Mouse (Mus musculus): ENCODE measurements at regions not wholly inside any gene's neighbourhood (a gene's known extent, or its start where the extent isn't known, plus 50 kb on each side); places are given as distances from the start of the nearest gene placed in this dataset.

DNA sequence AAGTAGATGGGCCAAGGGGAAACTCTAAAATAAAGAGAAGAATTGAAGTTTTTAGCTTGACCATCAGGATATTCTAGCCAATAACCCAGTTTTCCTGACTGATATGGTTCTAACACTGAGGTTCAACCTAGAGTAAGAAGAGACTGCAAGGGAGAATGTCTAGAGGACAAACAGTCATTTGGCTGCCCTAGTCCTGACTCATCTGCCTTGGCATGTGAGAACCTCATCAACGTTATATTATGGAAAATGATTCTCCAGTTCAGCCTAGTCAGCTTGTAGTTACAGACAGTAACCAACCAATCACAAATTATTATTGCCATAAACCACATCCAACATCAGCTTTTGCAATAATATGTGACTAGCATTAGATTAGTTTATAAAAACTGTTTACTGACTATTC is 254.2 kb downstream of the Papss1 start:
- H3K27me3 ChIP-seq (ENCODE audit: control insufficient read depth, insufficient read depth, low read length) = no peaks in the 10 kb centered on the region
- H3K4me3 ChIP-seq (replicated peaks; ENCODE audit: low read length) = no peak overlapping the region
- no peaks in the 10 kb centered on the region for H3K4me1 ChIP-seq (ENCODE audit: control insufficient read depth, insufficient read depth, low read length)
- no peak overlapping the region for H3K27ac ChIP-seq (ENCODE audit: low read length)
- no peaks in the 10 kb centered on the region for H3K36me3 ChIP-seq (ENCODE audit: control insufficient read depth, insufficient read depth, low read length)
- H3K4me2 ChIP-seq (ENCODE audit: low read depth, low read length) = no peak overlapping the region
- no peaks in the 10 kb centered on the region for H3K9me3 ChIP-seq (replicated peaks; ENCODE audit: control insufficient read depth, low read length)
- ATAC-seq (ENCODE audit: insufficient read depth, low FRiP score) = no peak
- 65% methylated on average over 1 of the region's 1 CpGs for WGBS
- no peak overlapping the region for H3K9ac ChIP-seq (ENCODE audit: low read length)

GRCm38 (mm10) chr3:131857442-131857841 is 227.7 kb upstream of the Dkk2 start:
- no peak overlapping the region for H3K9ac ChIP-seq (ENCODE audit: low read length)
- no peaks in the 10 kb centered on the region for H3K36me3 ChIP-seq (ENCODE audit: control insufficient read depth, insufficient read depth, low read length)
- H3K27ac ChIP-seq (ENCODE audit: low read length) = no peak overlapping the region
- H3K4me1 ChIP-seq (ENCODE audit: control insufficient read depth, insufficient read depth, low read length) = no peaks in the 10 kb centered on the region
- H3K4me2 ChIP-seq (ENCODE audit: low read depth, low read length) = no peak overlapping the region
- ATAC-seq (ENCODE audit: insufficient read depth, low FRiP score) = no peak
- WGBS = 70% methylated on average over 2 of the region's 2 CpGs
- no peak overlapping the region for H3K4me3 ChIP-seq (replicated peaks; ENCODE audit: low read length)
- no peaks in the 10 kb centered on the region for H3K27me3 ChIP-seq (ENCODE audit: control insufficient read depth, insufficient read depth, low read length)
- no peaks in the 10 kb centered on the region for H3K9me3 ChIP-seq (replicated peaks; ENCODE audit: control insufficient read depth, low read length)

GRCm38 (mm10) chr3:131859083-131859482 is 226.0 kb upstream of the Dkk2 start:
- 40% methylated on average over 12 of the region's 12 CpGs for WGBS
- H3K27ac ChIP-seq (ENCODE audit: low read length) = no peak overlapping the region
- H3K4me3 ChIP-seq (replicated peaks; ENCODE audit: low read length) = no peak overlapping the region
- H3K4me2 ChIP-seq (ENCODE audit: low read depth, low read length) = no peak overlapping the region
- no peak for ATAC-seq (ENCODE audit: insufficient read depth, low FRiP score)
- no peaks in the 10 kb centered on the region for H3K27me3 ChIP-seq (ENCODE audit: control insufficient read depth, insufficient read depth, low read length)
- no peaks in the 10 kb centered on the region for H3K4me1 ChIP-seq (ENCODE audit: control insufficient read depth, insufficient read depth, low read length)
- no peaks in the 10 kb centered on the region for H3K9me3 ChIP-seq (replicated peaks; ENCODE audit: control insufficient read depth, low read length)
- no peaks in the 10 kb centered on the region for H3K36me3 ChIP-seq (ENCODE audit: control insufficient read depth, insufficient read depth, low read length)
- no peak overlapping the region for H3K9ac ChIP-seq (ENCODE audit: low read length)

DNA sequence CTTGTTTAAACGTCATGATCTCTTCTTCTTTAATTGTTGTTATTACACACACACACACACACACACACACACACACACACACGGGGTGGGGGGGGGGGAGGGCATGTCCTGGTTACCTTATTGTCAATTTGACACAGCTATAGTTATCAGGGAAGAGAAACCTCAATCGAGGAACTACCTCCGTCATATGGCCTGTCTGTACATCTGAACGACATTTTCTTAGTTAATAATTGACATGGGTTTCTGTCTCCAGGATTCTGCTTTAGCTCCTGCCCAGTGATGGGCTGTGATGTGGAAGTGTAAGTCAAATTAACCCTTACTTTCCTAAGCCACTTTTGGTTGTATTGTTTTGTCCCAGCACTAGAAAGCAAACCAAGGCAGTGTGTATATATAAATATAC is 220.0 kb upstream of the Dkk2 start:
- no peak overlapping the region for H3K4me2 ChIP-seq (ENCODE audit: low read depth, low read length)
- no peaks in the 10 kb centered on the region for H3K27me3 ChIP-seq (ENCODE audit: control insufficient read depth, insufficient read depth, low read length)
- no peak overlapping the region for H3K27ac ChIP-seq (ENCODE audit: low read length)
- H3K36me3 ChIP-seq (ENCODE audit: control insufficient read depth, insufficient read depth, low read length) = no peaks in the 10 kb centered on the region
- 39% methylated on average over 5 of the region's 5 CpGs for WGBS
- no peak overlapping the region for H3K9ac ChIP-seq (ENCODE audit: low read length)
- H3K9me3 ChIP-seq (replicated peaks; ENCODE audit: control insufficient read depth, low read length) = no peaks in the 10 kb centered on the region; the same call in 1 of the 2 replicates
- ATAC-seq (ENCODE audit: insufficient read depth, low FRiP score) = no peak
- H3K4me1 ChIP-seq (ENCODE audit: control insufficient read depth, insufficient read depth, low read length) = no peaks in the 10 kb centered on the region
- H3K4me3 ChIP-seq (replicated peaks; ENCODE audit: low read length) = no peak overlapping the region

DNA sequence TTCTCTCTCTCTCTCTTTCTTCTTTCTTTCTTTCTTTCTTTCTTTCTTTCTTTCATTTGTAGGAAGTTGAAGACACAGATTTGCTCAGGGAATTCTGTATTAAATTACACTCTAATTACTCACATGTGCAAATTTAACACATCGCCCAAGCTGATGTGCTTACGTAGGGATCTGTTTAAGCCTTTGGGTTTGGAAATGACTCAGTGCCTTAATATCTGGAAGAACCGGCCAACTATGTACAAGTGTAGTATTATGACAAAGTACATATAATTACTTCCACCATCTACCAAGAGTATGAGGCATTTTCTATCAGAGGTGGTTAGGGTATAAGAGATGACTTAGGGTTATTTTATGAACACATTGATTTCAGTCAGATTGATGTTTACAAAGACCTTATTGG is 217.8 kb upstream of the Dkk2 start:
- Histone ChIP-seq H3K4me3 (replicated peaks; ENCODE audit: low read length) (no peak overlapping the region), H3K4me1 (ENCODE audit: control insufficient read depth, insufficient read depth, low read length) (no peaks in the 10 kb centered on the region), H3K9ac (ENCODE audit: low read length) (no peak overlapping the region), H3K4me2 (ENCODE audit: low read depth, low read length) (no peak overlapping the region), H3K9me3 (replicated peaks; ENCODE audit: control insufficient read depth, low read length) (no peaks in the 10 kb centered on the region; the same call in 1 of the 2 replicates), H3K27ac (ENCODE audit: low read length) (no peak overlapping the region), H3K36me3 (ENCODE audit: control insufficient read depth, insufficient read depth, low read length) (no peaks in the 10 kb centered on the region), H3K27me3 (ENCODE audit: control insufficient read depth, insufficient read depth, low read length) (no peaks in the 10 kb centered on the region)
- WGBS = 69% methylated on average over 3 of the region's 3 CpGs
- no peak for ATAC-seq (ENCODE audit: insufficient read depth, low FRiP score)

DNA sequence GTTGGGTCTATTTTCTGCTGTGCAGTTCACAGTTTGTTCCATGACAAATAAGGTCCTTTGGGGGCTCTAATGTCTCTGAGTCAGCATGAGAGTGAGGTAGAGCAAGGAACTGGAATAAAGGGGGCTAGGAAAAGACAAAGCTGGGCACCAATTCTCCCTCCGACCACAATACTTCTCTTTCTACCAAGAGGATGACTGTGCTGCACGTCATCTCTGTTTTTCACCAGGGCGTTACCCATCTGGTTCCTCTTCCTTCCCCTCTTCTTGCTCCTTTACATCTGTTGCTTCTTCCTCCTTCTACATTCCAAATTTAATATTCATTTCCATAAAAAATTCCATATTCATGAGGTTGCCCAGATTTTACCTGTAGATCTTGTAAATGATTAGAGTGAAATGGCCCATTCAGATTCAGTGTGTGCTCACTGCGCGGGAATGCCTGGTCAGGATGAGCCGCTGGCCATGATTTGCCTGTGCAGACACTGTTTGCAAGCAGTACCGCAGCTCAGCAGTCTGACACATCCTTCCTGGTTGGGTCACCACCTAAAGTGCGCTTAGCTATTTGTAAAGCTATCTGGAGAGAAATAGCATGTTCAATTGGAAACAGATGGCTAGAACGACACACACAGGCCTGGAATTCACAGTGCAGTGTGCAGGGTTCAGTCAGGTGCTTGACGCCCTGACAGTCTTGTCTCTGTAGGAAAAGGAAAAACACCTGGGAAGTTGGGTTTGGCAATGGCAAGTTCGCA is 216.7 kb upstream of the Dkk2 start:
- H3K27me3 ChIP-seq (ENCODE audit: control insufficient read depth, insufficient read depth, low read length) = no peaks in the 10 kb centered on the region
- no peak overlapping the region for H3K4me3 ChIP-seq (replicated peaks; ENCODE audit: low read length)
- 69% methylated on average over 11 of the region's 11 CpGs for WGBS
- H3K4me1 ChIP-seq (ENCODE audit: control insufficient read depth, insufficient read depth, low read length) = no peaks in the 10 kb centered on the region
- H3K9ac ChIP-seq (ENCODE audit: low read length) = no peak overlapping the region
- H3K36me3 ChIP-seq (ENCODE audit: control insufficient read depth, insufficient read depth, low read length) = no peaks in the 10 kb centered on the region
- no peak for ATAC-seq (ENCODE audit: insufficient read depth, low FRiP score)
- H3K4me2 ChIP-seq (ENCODE audit: low read depth, low read length) = no peak overlapping the region
- no peaks in the 10 kb centered on the region; the same call in 1 of the 2 replicates for H3K9me3 ChIP-seq (replicated peaks; ENCODE audit: control insufficient read depth, low read length)
- no peak overlapping the region for H3K27ac ChIP-seq (ENCODE audit: low read length)

DNA sequence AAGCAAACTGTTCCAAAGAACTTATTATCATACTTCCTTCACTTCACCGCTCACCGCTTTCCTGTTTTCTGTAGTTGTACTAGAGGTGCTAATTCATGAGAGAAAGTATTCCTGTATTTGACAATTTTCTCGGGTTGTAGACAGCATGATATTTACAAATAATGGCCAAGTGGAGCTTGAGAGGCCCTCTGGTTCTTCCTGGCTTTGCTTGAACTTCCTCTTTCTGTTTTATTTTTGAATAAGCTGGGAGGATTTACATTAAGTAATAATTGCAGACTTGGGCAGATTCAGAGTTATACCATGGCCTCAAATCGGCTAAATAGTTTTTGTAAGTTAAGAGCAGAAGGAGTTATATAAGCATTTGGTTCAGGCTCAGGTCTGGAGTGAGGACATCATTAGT is 215.8 kb upstream of the Dkk2 start:
- Histone ChIP-seq H3K4me3 (replicated peaks; ENCODE audit: low read length) (no peak overlapping the region), H3K4me1 (ENCODE audit: control insufficient read depth, insufficient read depth, low read length) (no peaks in the 10 kb centered on the region), H3K9ac (ENCODE audit: low read length) (no peak overlapping the region), H3K36me3 (ENCODE audit: control insufficient read depth, insufficient read depth, low read length) (no peaks in the 10 kb centered on the region), H3K4me2 (ENCODE audit: low read depth, low read length) (no peak overlapping the region), H3K9me3 (replicated peaks; ENCODE audit: control insufficient read depth, low read length) (no peaks in the 10 kb centered on the region; the same call in 1 of the 2 replicates), H3K27ac (ENCODE audit: low read length) (no peak overlapping the region), H3K27me3 (ENCODE audit: control insufficient read depth, insufficient read depth, low read length) (no peaks in the 10 kb centered on the region)
- 47% methylated on average over 4 of the region's 4 CpGs for WGBS
- ATAC-seq (ENCODE audit: insufficient read depth, low FRiP score) = no peak

- no peak overlapping the region for H3K4me3 ChIP-seq (replicated peaks; ENCODE audit: low read length)
- no peak for ATAC-seq (ENCODE audit: insufficient read depth, low FRiP score)
Observed at GRCm38 (mm10) chr3:131882667-131883066, 202.4 kb upstream of the Dkk2 start.

DNA sequence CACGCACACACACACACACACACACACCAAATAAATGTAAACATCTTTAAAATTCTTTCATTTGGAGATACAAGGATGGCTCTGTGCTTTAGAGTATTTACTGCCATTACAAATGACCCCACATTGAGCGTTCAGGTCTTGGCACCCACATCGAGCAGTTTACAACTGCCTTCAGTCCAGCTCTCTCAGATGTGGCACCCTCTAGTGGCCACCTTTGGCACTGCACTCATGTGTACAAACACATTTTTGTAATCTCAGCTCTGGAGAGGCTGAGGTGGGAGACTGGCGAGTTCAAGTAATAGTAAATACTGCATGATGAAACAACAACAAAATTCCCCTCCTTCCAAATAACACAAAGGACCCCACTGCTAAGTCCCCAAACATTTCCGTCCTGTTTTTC is 198.6 kb upstream of the Dkk2 start:
- no peak overlapping the region for H3K9ac ChIP-seq (ENCODE audit: low read length)
- H3K9me3 ChIP-seq (replicated peaks; ENCODE audit: control insufficient read depth, low read length) = no peaks in the 10 kb centered on the region
- H3K4me3 ChIP-seq (replicated peaks; ENCODE audit: low read length) = no peak overlapping the region
- no peak overlapping the region for H3K27ac ChIP-seq (ENCODE audit: low read length)
- H3K36me3 ChIP-seq (ENCODE audit: control insufficient read depth, insufficient read depth, low read length) = no peaks in the 10 kb centered on the region
- ATAC-seq (ENCODE audit: insufficient read depth, low FRiP score) = no peak
- H3K4me2 ChIP-seq (ENCODE audit: low read depth, low read length) = no peak overlapping the region
- no peaks in the 10 kb centered on the region for H3K4me1 ChIP-seq (ENCODE audit: control insufficient read depth, insufficient read depth, low read length)
- 88% methylated on average over 5 of the region's 5 CpGs for WGBS
- H3K27me3 ChIP-seq (ENCODE audit: control insufficient read depth, insufficient read depth, low read length) = no peaks in the 10 kb centered on the region

More at GRCm38 (mm10) chr3:131882667-131883066, 202.4 kb upstream of the Dkk2 start:
- Histone ChIP-seq H3K4me1 (ENCODE audit: control insufficient read depth, insufficient read depth, low read length) (no peaks in the 10 kb centered on the region), H3K36me3 (ENCODE audit: control insufficient read depth, insufficient read depth, low read length) (no peaks in the 10 kb centered on the region), H3K4me2 (ENCODE audit: low read depth, low read length) (no peak overlapping the region), H3K9ac (ENCODE audit: low read length) (no peak overlapping the region), H3K27me3 (ENCODE audit: control insufficient read depth, insufficient read depth, low read length) (no peaks in the 10 kb centered on the region), H3K27ac (ENCODE audit: low read length) (no peak overlapping the region), H3K9me3 (replicated peaks; ENCODE audit: control insufficient read depth, low read length) (no peaks in the 10 kb centered on the region)

Measured in stomach, embryonic 16.5 days (tissue).